Mouse (Mus musculus) hindbrain, embryonic 10.5 days (tissue): ENCODE measurements around the gene Eif3a. TPM values are rescaled to one million over a fixed set of nuclear protein-coding genes. Genes with fewer than 3 reads are reported as not detected.
A peak's percentile ranks its signal among the peaks of the same experiment; 100 is the strongest.

Experiments
- DNase-seq: peaks from one replicate; pipeline ENCODE4 v3.0.0-alpha.2; 2017; ENCODE audit warnings: low spot score
- H3K27ac ChIP-seq: fragments of 300-500 bp; sonication (generic); 2 replicates; pipeline ENCODE4 v1.5.1; 2016; ENCODE audit warnings: mild to moderate bottlenecking, moderate library complexity
- H3K27me3 ChIP-seq: fragments of 300-500 bp; sonication (generic); 2 replicates; pipeline ENCODE4 v1.6.1; 2016; ENCODE audit warnings: mild to moderate bottlenecking; ENCODE audit not compliant: poor library complexity, insufficient read depth, severe bottlenecking
- H3K36me3 ChIP-seq: fragments of 300-500 bp; sonication (generic); 2 replicates; pipeline ENCODE4 v1.6.1; 2016; ENCODE audit warnings: mild to moderate bottlenecking, moderate library complexity
- H3K4me1 ChIP-seq: fragments of 300-500 bp; sonication (generic); replicated peaks from 2 replicates; pipeline ENCODE4 v1.6.1; 2016; ENCODE audit warnings: mild to moderate bottlenecking
- H3K4me3 ChIP-seq: fragments of 300-500 bp; sonication (generic); 2 replicates; pipeline ENCODE4 v1.5.1; 2016; ENCODE audit warnings: mild to moderate bottlenecking, moderate library complexity
- H3K9me3 ChIP-seq: fragments of 300-500 bp; sonication (generic); 2 replicates; pipeline ENCODE4 v1.6.1; 2016; ENCODE audit warnings: mild to moderate bottlenecking, moderate library complexity
- WGBS: fragments of 180-500 bp; shearing (Covaris S2); methylation state at CpG from one replicate; pipeline ENCODE4 v1.1.7; 2016; 5-methylcytosine and 5-hydroxymethylcytosine counted together
- polyA plus RNA-seq: library from polyadenylated mRNA; unstranded; fragments of >200 nt; fragmentation: Nextera tagmentation; extraction: Ambion mirVana; gene quantifications from 2 replicates; pipeline ENCODE4 v1.2.1, GENCODE M21; 2016

The Eif3a gene
- polyA plus RNA-seq, 1 experiment from 2014 or later, result 84.5 TPM

GRCm38 (mm10) chr19:60755438-60756191 is 34.8 kb downstream of the Eif3a start, which contains the start of gene Nanos1:
TSS of gene Nanos1 (plus strand) at chr19:60755987.
- peak; percentile 90 for DNase-seq
- Histone ChIP-seq H3K4me1 (peaks cover 26% of the 10 kb centered on the region), H3K27me3 (peaks cover 36% of the 10 kb centered on the region), H3K36me3 (peaks cover 15% of the 10 kb centered on the region), H3K4me3 (peak within 1 kb of the TSS; percentile 90), H3K27ac (peak within 1 kb of the TSS; percentile 79), H3K9me3 (no peaks in the 10 kb centered on the region)
- WGBS, result under 1% methylated on average over 58 of the region's 58 CpGs

GRCm38 (mm10) chr19:60747801-60748200 is 42.7 kb downstream of the Eif3a start:
- no peaks in the 10 kb centered on the region for H3K4me1 ChIP-seq
- no peak overlapping the region for H3K27ac ChIP-seq
- WGBS, result 86% methylated on average over 1 of the region's 1 CpGs

GRCm38 (mm10) chr19:60743767-60744547 is 46.5 kb downstream of the Eif3a start:
- 83% methylated on average over 5 of the region's 5 CpGs for WGBS
- Histone ChIP-seq H3K27me3 (no peaks in the 10 kb centered on the region), H3K4me1 (no peaks in the 10 kb centered on the region), H3K36me3 (no peaks in the 10 kb centered on the region), H3K4me3 (no peak overlapping the region), H3K27ac (no peak overlapping the region), H3K9me3 (no peaks in the 10 kb centered on the region)
- DNase-seq, result no peak

More at GRCm38 (mm10) chr19:60747801-60748200, 42.7 kb downstream of the Eif3a start:
- Histone ChIP-seq H3K4me3 (no peak overlapping the region), H3K9me3 (no peaks in the 10 kb centered on the region), H3K27me3 (no peaks in the 10 kb centered on the region), H3K36me3 (no peaks in the 10 kb centered on the region)
- DNase-seq, result no peak

DNA sequence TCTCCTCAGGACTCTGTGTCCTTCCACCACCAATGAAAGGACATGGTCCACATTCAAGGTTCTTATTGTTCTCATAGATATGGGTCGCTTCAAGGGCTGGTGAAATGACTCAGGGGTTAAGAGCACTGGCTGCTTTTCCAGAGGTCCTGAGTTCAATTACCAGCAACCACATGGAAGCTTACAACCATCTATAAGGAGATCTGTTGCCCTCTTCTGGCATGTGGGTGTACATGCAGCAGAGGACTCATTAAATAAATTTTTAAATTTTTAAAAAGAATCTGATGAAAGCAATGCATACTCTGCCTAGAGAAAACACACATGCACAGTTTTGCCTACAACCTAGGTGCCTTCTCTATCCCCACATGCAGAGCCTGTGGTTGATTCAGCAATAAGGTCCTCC is 49.9 kb downstream of the Eif3a start:
- no peaks in the 10 kb centered on the region for H3K27me3 ChIP-seq
- DNase-seq, result no peak
- H3K9me3 ChIP-seq, result no peaks in the 10 kb centered on the region
- H3K4me3 ChIP-seq, result no peak overlapping the region
- no peak overlapping the region for H3K27ac ChIP-seq
- no peaks in the 10 kb centered on the region for H3K36me3 ChIP-seq
- no peaks in the 10 kb centered on the region for H3K4me1 ChIP-seq
- 64% methylated on average over 1 of the region's 1 CpGs for WGBS

- DNase-seq, result no peak
Observed at GRCm38 (mm10) chr19:60731966-60732365, 58.5 kb downstream of the Eif3a start.

DNA sequence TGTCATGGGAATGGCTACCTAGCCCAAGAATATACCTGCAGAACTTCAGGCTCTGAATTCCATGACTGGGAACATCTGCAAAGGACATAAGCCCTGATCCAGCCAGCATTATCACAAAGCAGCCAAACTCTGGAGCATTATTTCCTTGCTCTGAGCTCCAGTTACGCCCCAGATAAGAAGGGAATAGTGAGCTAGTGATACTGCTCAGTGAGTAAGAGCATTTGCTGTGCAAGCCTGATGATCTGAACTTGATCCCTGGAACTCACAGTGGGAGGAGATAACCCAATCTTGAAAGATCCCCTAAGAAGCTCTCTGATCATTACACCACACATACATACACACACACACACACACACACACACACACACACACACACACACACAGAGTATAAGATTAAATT is 59.2 kb downstream of the Eif3a start:
- no peaks in the 10 kb centered on the region for H3K9me3 ChIP-seq
- H3K27me3 ChIP-seq, result no peaks in the 10 kb centered on the region
- no peak overlapping the region for H3K27ac ChIP-seq
- no peaks in the 10 kb centered on the region for H3K4me1 ChIP-seq
- DNase-seq, result no peak
- H3K4me3 ChIP-seq, result no peak overlapping the region
- 80% methylated on average over 1 of the region's 1 CpGs for whole genome bisulfite sequencing
- H3K36me3 ChIP-seq, result no peaks in the 10 kb centered on the region

More at GRCm38 (mm10) chr19:60731966-60732365, 58.5 kb downstream of the Eif3a start:
- H3K27ac ChIP-seq, result no peak overlapping the region
- no peaks in the 10 kb centered on the region for H3K36me3 ChIP-seq
- H3K27me3 ChIP-seq, result no peaks in the 10 kb centered on the region
- no peaks in the 10 kb centered on the region for H3K4me1 ChIP-seq
- no peaks in the 10 kb centered on the region for H3K9me3 ChIP-seq
- H3K4me3 ChIP-seq, result no peak overlapping the region
- 85% methylated on average over 1 of the region's 1 CpGs for WGBS

DNA sequence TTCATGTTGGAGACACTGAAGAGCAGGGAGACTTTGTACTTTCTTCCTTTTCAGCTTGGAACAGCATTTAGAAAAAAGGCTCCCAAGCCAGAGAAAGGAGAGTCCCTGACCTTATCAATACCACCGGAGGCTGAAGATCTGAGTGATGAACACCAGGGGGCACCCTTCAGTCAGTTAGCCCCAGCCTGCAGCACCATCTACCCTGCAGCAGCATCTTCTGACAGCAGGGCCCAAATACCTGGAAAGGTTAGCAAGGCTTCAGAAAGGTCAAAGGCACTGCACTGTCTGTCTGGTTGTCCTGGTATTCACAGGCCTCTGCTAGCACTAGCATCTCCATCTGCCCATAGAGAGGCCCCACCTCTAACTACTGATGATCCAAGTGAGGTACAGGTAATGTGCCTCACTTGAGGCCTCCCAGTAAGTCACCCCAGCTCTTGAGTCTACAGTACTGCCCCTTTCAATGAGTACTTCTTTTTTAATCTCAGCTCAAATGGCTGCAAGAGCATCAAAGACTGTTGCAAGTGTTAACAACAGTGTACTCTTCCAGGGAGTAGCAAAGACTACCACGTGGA is 60.1 kb downstream of the Eif3a start:
- no peak overlapping the region for H3K4me3 ChIP-seq
- H3K27ac ChIP-seq, result no peak overlapping the region
- peak; percentile 37 for DNase-seq
- H3K4me1 ChIP-seq, result no peaks in the 10 kb centered on the region
- no peaks in the 10 kb centered on the region for H3K9me3 ChIP-seq
- H3K36me3 ChIP-seq, result no peaks in the 10 kb centered on the region
- 48% methylated on average over 2 of the region's 2 CpGs for WGBS
- no peaks in the 10 kb centered on the region for H3K27me3 ChIP-seq

DNA sequence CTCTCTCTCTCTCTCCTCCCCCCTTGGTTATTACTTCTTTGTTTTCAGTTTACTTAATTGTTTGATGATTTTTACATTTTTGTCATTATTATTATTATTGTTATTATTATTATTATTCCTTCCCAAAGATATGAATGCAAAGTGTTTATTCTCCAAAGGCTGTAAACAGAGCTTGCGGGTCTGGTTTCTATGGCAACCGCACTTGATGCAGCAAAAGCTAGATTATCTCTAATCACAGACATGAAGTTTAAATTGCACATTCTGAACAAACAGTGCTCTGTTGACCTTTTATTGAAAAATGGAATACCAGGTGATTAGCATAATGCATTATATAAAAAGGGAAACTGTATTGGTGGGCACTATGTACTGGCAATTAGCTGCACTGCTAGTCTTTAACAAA is 74.1 kb downstream of the Eif3a start:
- Histone ChIP-seq H3K36me3 (no peaks in the 10 kb centered on the region), H3K4me3 (no peak overlapping the region), H3K27me3 (no peaks in the 10 kb centered on the region), H3K9me3 (no peaks in the 10 kb centered on the region), H3K4me1 (no peaks in the 10 kb centered on the region), H3K27ac (no peak overlapping the region)
- WGBS, result 93% methylated on average over 2 of the region's 2 CpGs
- no peak for DNase-seq

- 76% methylated on average over 2 of the region's 2 CpGs for WGBS
- no peak for DNase-seq
- no peaks in the 10 kb centered on the region for H3K4me1 ChIP-seq
Observed at GRCm38 (mm10) chr19:60712577-60712976, 77.9 kb downstream of the Eif3a start.

More at GRCm38 (mm10) chr19:60712577-60712976, 77.9 kb downstream of the Eif3a start:
- Histone ChIP-seq H3K4me3 (no peak overlapping the region), H3K9me3 (no peaks in the 10 kb centered on the region), H3K27me3 (no peaks in the 10 kb centered on the region), H3K27ac (no peak overlapping the region), H3K36me3 (no peaks in the 10 kb centered on the region)

Other genes starting within 250 kb of the Eif3a start
- gene Cacul1, start 209.6 kb downstream of the Eif3a start, polyA plus RNA-seq, result 23.1 and 25.1 TPM in 2 replicates
- gene Nanos1, start 34.7 kb downstream of the Eif3a start, polyA plus RNA-seq, result 2.0 and 2.9 TPM in 2 replicates
- gene Fam45a, start 20.9 kb upstream of the Eif3a start, polyA plus RNA-seq, result 27.9 and 30.8 TPM in 2 replicates
- 13.8 and 16.0 TPM in 2 replicates for gene Sfxn4, start 70.8 kb upstream of the Eif3a start, polyA plus RNA-seq
- 108 and 111 TPM in 2 replicates for gene Prdx3, start 83.9 kb upstream of the Eif3a start, polyA plus RNA-seq
- gene Grk5, start 99.1 kb upstream of the Eif3a start, polyA plus RNA-seq, result 2.3 and 2.8 TPM in 2 replicates